Mouse (Mus musculus): Measurements from ENCODE around the gene Nceh1.
"Not testable (repeated sequence)": the region's sequence is repeated elsewhere in the genome, so short reads cannot be mapped to it uniquely, and the experiment has no call there.

The Nceh1 gene

DNA sequence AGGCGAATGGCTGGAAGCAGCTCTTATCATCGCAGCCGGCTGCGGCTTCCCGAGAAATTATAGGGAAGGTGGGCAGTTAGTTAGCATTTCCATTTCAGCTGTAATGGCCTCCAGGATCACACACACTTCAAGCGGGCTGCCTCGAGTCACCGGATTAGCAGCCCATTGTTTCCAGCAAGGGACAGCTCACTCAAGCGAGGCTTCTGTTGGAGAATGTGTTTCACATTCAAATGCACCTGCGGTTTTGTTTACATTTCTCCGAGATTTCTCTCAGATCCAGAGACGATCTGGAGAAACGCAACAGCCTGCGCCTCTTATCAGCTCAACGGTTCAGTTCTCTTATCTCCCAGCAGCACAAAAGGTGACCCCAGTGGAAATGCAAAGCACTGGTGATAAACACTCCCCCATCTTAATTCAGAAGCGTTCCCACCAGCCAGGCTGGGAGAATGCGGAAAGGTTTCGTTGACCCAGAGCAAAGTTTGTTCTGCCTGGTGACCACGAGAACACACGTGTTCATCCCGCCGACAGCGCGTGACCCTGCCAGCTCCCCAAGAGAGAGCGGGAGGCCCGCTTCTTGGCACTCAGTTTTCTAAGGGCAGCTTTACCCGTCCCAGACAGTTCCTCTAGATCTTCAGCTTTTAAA is 100.4 kb downstream of the Nceh1 start:
- DNase-seq (ENCODE audit: low spot score in 2 of 2): peak in 1 of 2 experiments; percentile 9

- no peak for DNase-seq (ENCODE audit: low spot score in 2 of 2)
Observed at GRCm38 (mm10) chr3:27283796-27284195, 101.0 kb downstream of the Nceh1 start.

- no peak for DNase-seq (ENCODE audit: low spot score in 2 of 2)
Observed at GRCm38 (mm10) chr3:27284227-27284626, 101.5 kb downstream of the Nceh1 start.

- DNase-seq (ENCODE audit: low spot score in 2 of 2): no peak
Observed at GRCm38 (mm10) chr3:27285072-27285471, 102.3 kb downstream of the Nceh1 start.

- DNase-seq (ENCODE audit: low spot score in 2 of 2): no peak
Observed at GRCm38 (mm10) chr3:27288301-27288700, 105.5 kb downstream of the Nceh1 start.

DNA sequence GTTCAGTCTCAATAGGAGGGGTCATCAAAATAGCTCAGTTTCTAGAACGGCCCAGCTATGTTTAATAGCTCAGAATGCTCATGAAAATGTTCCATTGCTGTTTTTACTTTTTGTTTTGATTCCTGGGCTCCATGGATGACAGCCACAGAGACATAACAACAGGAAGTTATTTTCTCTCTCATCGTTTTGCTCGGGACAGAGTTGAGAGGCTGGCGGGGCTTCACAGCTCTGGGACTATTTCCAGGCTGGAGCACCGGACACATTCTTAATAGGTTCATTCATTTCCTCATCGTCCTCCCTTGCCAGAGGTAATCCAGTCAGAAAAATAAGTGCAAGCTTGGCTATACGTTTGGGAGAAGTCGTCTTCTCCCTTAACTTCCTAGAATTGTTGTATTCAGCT is 106.1 kb downstream of the Nceh1 start:
- no peak for DNase-seq (ENCODE audit: low spot score in 2 of 2)

GRCm38 (mm10) chr3:27290285-27290684 is 107.5 kb downstream of the Nceh1 start:
- no peak for DNase-seq (ENCODE audit: low spot score in 2 of 2)

DNA sequence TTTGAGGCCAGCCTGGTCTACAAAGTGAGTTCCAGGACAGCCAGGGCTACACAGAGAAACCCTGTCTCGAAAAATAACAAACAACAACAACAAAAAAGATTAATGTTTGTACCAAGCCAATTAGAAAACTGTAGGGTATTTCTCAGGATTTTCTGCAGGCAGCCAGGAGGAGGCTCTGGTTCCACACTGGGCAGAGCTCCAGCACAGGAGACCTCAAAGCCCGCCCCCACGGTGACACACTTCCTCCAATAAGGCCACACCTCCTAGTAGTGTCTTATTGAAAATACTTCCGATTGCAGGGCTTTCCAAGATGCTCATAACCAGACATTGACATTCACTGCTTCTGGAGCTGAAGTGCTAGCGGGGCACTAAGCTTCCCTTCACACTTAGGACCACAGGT is 108.2 kb downstream of the Nceh1 start:
- not testable (repeated sequence) for DNase-seq (ENCODE audit: low spot score in 2 of 2)

- not testable (repeated sequence) for DNase-seq (ENCODE audit: low spot score in 2 of 2)
Observed at GRCm38 (mm10) chr3:27291411-27291810, 108.6 kb downstream of the Nceh1 start.

DNA sequence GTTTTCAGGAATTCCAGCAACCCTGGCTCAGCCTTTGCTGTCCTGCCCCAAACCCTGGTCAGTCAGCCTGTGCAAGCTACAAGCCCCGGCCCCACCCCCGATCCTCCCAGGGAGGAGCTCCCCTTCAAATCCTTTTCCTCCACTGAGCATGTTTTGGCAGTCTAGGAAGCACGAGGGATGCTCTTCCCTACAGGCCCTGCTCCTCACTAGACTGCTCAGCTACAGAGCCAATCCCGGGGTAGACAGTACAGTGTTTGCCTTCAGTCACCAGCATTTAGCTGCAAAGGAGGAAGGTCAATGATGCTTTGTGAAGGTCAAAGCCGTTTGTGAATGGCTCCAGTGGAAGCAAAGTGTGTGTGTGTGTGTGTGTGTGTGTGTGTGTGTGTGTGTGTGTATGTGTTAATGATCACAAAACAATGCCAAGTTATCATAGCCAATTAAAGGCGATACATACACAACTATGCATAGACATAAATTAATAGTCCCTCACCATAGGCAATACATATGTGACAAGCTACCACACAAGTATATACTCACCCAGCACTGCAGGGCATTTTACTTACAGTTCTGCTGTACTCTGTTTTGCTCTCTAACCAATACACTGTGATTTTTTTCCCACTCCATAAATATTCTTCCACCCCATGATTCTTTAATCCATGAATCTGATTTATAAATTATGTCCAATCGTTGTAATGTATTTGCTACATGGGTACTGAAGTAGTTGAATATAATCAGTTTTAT is 111.0 kb downstream of the Nceh1 start:
- DNase-seq (ENCODE audit: low spot score in 2 of 2): no peak

DNA sequence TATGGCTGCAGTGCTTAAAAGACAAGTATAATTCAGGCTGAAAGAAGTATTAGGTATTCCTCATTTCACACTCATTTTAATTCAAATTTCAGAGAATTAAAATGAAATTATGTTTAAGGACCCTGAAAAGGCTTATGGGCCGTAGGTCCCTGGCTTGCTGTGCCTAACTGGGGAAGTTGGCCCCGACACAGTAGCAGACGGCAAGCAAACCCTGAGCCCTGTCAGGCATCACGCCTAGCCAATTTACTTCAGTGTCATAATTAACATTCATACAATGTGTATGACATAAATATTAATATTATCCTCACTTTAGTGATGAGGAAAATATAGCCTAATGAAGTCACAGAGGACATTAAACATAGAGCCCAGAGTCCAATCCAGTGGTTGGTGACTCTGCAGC is 117.7 kb downstream of the Nceh1 start:
- no peak for DNase-seq (ENCODE audit: low spot score in 2 of 2)

- DNase-seq (ENCODE audit: low spot score in 2 of 2): no peak
Observed at GRCm38 (mm10) chr3:27302339-27303022, 119.7 kb downstream of the Nceh1 start.

DNA sequence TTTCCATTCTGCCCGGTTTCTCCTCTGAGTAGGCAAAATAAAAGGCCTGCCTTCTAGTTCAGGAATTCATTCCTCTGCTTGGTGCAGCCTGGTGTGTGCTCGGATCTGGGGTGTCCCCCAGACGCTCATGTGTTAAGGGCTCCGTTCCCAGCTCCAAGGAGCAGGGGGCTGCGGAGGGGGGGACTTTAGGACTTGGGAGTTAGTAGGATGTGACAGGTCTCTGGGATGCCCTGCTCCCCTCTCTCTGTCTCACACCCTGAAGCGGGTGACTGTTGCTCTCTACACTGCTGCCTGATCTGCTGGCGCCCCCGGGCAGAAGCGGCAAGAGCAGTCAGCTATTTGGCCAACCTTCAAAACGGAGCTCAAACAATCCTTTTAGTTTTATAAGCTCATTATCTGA is 124.0 kb downstream of the Nceh1 start:
- DNase-seq (ENCODE audit: low spot score in 2 of 2): no peak

GRCm38 (mm10) chr3:27310973-27311372 is 128.2 kb downstream of the Nceh1 start:
- no peak for DNase-seq (ENCODE audit: low spot score in 2 of 2)

- DNase-seq (ENCODE audit: low spot score in 2 of 2): no peak
Observed at GRCm38 (mm10) chr3:27311475-27311874, 128.7 kb downstream of the Nceh1 start.

DNA sequence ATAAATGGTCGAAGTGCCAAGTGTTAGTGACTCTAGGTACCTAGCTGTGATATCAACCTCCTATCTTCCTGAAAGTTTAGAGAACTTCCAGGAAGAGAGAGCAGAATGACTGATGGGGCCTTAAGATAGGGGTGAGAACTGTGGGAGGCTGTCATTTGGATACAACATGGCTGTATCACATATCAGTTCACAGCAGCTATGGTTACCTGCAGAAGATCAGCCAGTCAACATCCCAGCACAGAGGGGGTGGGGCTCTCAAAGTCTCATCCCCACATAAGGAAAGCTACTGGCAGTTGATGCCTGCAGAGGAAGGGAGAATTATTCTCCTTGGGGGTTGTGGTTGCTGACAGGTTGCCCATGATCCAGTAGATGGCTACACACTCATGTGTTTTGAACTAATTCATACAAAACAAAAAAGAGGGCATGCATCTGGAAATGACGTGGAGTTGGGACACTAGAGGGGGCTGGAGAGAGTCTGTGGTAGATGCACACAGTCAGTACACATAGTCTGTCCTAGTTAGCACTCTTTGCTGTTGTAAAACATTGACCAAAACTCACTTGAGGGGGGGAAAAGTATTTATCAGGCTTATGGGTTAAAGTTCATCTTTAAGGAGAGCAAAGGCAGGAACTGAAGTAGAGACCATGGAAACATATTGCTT is 131.9 kb downstream of the Nceh1 start:
- no peak for DNase-seq (ENCODE audit: low spot score in 2 of 2)

DNA sequence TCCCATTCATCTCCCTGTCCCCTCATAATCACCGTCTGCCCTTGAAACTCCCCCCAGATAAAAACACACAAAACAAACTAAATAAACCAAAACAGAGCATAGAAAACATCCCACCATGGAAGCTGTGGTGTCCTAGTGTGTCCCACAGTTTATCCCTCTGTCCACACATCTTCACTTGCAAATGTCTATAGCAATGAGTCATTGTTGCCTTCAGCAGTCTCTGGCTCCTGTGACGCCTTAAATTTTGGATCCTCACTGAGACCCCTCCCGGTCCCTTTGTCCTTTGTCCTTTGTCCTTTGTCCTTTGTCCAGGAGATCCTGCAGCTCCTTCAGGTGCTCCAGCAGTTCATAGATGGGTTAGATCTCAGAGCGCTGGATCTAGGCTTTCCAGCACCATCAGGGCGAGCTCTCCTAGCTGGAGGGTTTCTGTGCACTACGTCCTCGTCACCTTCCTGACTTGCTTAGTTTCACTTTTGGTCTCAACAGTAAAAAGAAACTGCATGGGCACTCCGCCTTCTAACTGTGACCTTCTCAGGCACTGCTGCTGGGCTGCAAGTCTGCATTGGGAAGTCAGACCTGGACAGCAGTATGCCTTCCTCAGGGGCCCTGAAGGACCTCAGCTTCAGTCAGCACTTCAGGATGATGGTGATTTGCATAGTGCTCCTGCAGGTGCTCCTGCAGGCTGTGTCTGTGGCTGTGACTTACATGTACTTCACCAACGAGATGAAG is 134.0 kb downstream of the Nceh1 start, which contains the start of gene Tnfsf10:
TSS of gene Tnfsf10 (plus strand) at position 470 of the 729 bp plus-strand sequence.
- peak; percentile 15 to 27 for DNase-seq (ENCODE audit: low spot score in 2 of 2)

GRCm38 (mm10) chr3:27317288-27318024 is 134.7 kb downstream of the Nceh1 start:
- DNase-seq (ENCODE audit: low spot score in 2 of 2): no peak

DNA sequence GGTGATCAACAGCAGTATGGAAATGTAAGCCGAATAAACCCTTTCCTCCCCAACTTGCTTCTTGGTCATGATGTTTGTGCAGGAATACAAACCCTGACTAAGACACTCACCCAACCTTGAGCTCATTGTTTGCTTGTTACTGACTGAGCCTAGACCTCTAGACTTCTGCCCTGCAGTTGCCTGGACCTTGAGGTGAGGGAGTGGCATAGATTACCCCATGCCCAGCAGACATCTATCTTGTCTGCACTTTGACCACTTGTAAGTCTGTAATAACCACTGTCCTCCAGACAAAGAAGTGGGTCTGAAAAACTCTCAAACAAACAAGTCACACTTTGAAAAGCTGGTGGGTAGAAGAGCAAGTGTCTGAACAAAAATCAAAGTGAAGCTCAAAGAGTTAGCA is 136.9 kb downstream of the Nceh1 start:
- DNase-seq (ENCODE audit: low spot score in 2 of 2): no peak

- DNase-seq (ENCODE audit: low spot score in 2 of 2): no peak
Observed at GRCm38 (mm10) chr3:27320613-27321495, 138.1 kb downstream of the Nceh1 start.
